Mouse (Mus musculus): Measurements from ENCODE around the gene Dtymk. TPM values are rescaled to one million over a fixed set of nuclear protein-coding genes. Genes with fewer than 3 reads are reported as not detected.

Gene Dtymk
- polyA plus RNA-seq, 1 experiment, result 44.0 TPM

GRCm38 (mm10) chr1:93760076-93760475 lies 41.7 kb downstream of the Dtymk start:
- no peaks in the 10 kb centered on the region for H3K27me3 ChIP-seq (ENCODE audit: control insufficient read depth, insufficient read depth, low read length)
- no peak overlapping the region for H3K4me3 ChIP-seq (ENCODE audit: extremely low read depth, insufficient read depth, insufficient read length)
- H3K27ac ChIP-seq (ENCODE audit: insufficient read depth, low read length), result no peak overlapping the region
- no peak for DNase-seq (ENCODE audit: low read depth in 1 of 2, low spot score in 2 of 2)
- H3K4me1 ChIP-seq (ENCODE audit: control insufficient read depth, insufficient read depth, insufficient read length), result no peaks in the 10 kb centered on the region; the same call in 1 of the 2 replicates
- TF ChIP-seq CTCF (IDR thresholded peaks at IDR 0.05; ENCODE audit: extremely low read depth, insufficient read depth, insufficient read length, insufficient replicate concordance) (no peak), POLR2A (IDR thresholded peaks at IDR 0.05; ENCODE audit: low read depth, low read length) (no peak)
- H3K36me3 ChIP-seq (ENCODE audit: control insufficient read depth, insufficient read depth, low read length), result no peaks in the 10 kb centered on the region
- 94% methylated on average over 1 of the region's 1 CpGs for WGBS

GRCm38 (mm10) chr1:93756154-93756553 lies 45.6 kb downstream of the Dtymk start:
- H3K4me1 ChIP-seq (ENCODE audit: control insufficient read depth, insufficient read depth, insufficient read length), result peaks cover 5% of the 10 kb centered on the region; the same call in 1 of the 2 replicates
- no peak overlapping the region for H3K4me3 ChIP-seq (ENCODE audit: extremely low read depth, insufficient read depth, insufficient read length)
- no peak overlapping the region for H3K27ac ChIP-seq (ENCODE audit: insufficient read depth, low read length)
- no peaks in the 10 kb centered on the region for H3K27me3 ChIP-seq (ENCODE audit: control insufficient read depth, insufficient read depth, low read length)
- H3K36me3 ChIP-seq (ENCODE audit: control insufficient read depth, insufficient read depth, low read length), result no peaks in the 10 kb centered on the region
- DNase-seq (ENCODE audit: low read depth in 1 of 2, low spot score in 2 of 2), result no peak
- no peak for TF ChIP-seq CTCF (IDR thresholded peaks at IDR 0.05; ENCODE audit: extremely low read depth, insufficient read depth, insufficient read length, insufficient replicate concordance)
- no peak for TF ChIP-seq POLR2A (IDR thresholded peaks at IDR 0.05; ENCODE audit: low read depth, low read length)

GRCm38 (mm10) chr1:93755618-93756017 lies 46.1 kb downstream of the Dtymk start:
- DNase-seq (ENCODE audit: low read depth in 1 of 2, low spot score in 2 of 2), result no peak
- H3K27ac ChIP-seq (ENCODE audit: insufficient read depth, low read length), result no peak overlapping the region
- peaks cover 5% of the 10 kb centered on the region; the same call in 1 of the 2 replicates for H3K4me1 ChIP-seq (ENCODE audit: control insufficient read depth, insufficient read depth, insufficient read length)
- peaks cover under 1% of the 10 kb centered on the region; the same call in 1 of the 2 replicates for H3K36me3 ChIP-seq (ENCODE audit: control insufficient read depth, insufficient read depth, low read length)
- no peak overlapping the region for H3K4me3 ChIP-seq (ENCODE audit: extremely low read depth, insufficient read depth, insufficient read length)
- no peaks in the 10 kb centered on the region for H3K27me3 ChIP-seq (ENCODE audit: control insufficient read depth, insufficient read depth, low read length)
- WGBS, result 26% methylated on average over 7 of the region's 7 CpGs
- TF ChIP-seq CTCF (IDR thresholded peaks at IDR 0.05; ENCODE audit: extremely low read depth, insufficient read depth, insufficient read length, insufficient replicate concordance), result no peak
- TF ChIP-seq POLR2A (IDR thresholded peaks at IDR 0.05; ENCODE audit: low read depth, low read length), result no peak

GRCm38 (mm10) chr1:93755291-93755610 lies 46.5 kb downstream of the Dtymk start:
- DNase-seq (ENCODE audit: low read depth in 1 of 2, low spot score in 2 of 2), result no peak
- WGBS, result 2% methylated on average over 13 of the region's 13 CpGs

GRCm38 (mm10) chr1:93754573-93755290 lies 47.0 kb downstream of the Dtymk start, which contains the start of gene Thap4:
Thap4 (minus strand) TSS chr1:93754864.
- no peaks in the 10 kb centered on the region for H3K27me3 ChIP-seq (ENCODE audit: control insufficient read depth, insufficient read depth, low read length)
- H3K4me3 ChIP-seq (ENCODE audit: extremely low read depth, insufficient read depth, insufficient read length), result peak within 1 kb of the TSS; percentile 98
- H3K4me1 ChIP-seq (ENCODE audit: control insufficient read depth, insufficient read depth, insufficient read length), result peaks cover 5% of the 10 kb centered on the region; the same call in 1 of the 2 replicates
- TF ChIP-seq CTCF (IDR thresholded peaks at IDR 0.05; ENCODE audit: extremely low read depth, insufficient read depth, insufficient read length, insufficient replicate concordance) (no peak), POLR2A (IDR thresholded peaks at IDR 0.05; ENCODE audit: low read depth, low read length) (peak; percentile 62)
- 1% methylated on average over 121 of the region's 121 CpGs for WGBS
- peak within 1 kb of the TSS; percentile 83 for H3K27ac ChIP-seq (ENCODE audit: insufficient read depth, low read length)
- H3K36me3 ChIP-seq (ENCODE audit: control insufficient read depth, insufficient read depth, low read length), result peaks cover 9% of the 10 kb centered on the region
- DNase-seq (ENCODE audit: low read depth in 1 of 2, low spot score in 2 of 2), result peak; percentile 45 to 86

More at GRCm38 (mm10) chr1:93755291-93755610, 46.5 kb downstream of the Dtymk start:
- peak overlapping the region; percentile 83 for H3K27ac ChIP-seq (ENCODE audit: insufficient read depth, low read length)
- peaks cover 5% of the 10 kb centered on the region; the same call in 1 of the 2 replicates for H3K4me1 ChIP-seq (ENCODE audit: control insufficient read depth, insufficient read depth, insufficient read length)
- H3K4me3 ChIP-seq (ENCODE audit: extremely low read depth, insufficient read depth, insufficient read length), result peak overlapping the region; percentile 98
- TF ChIP-seq POLR2A (IDR thresholded peaks at IDR 0.05; ENCODE audit: low read depth, low read length), result no peak
- no peak for TF ChIP-seq CTCF (IDR thresholded peaks at IDR 0.05; ENCODE audit: extremely low read depth, insufficient read depth, insufficient read length, insufficient replicate concordance)
- no peaks in the 10 kb centered on the region for H3K27me3 ChIP-seq (ENCODE audit: control insufficient read depth, insufficient read depth, low read length)
- H3K36me3 ChIP-seq (ENCODE audit: control insufficient read depth, insufficient read depth, low read length), result peaks cover 4% of the 10 kb centered on the region

- H3K4me1 ChIP-seq (ENCODE audit: control insufficient read depth, insufficient read depth, insufficient read length), result peaks cover 5% of the 10 kb centered on the region; the same call in 1 of the 2 replicates
- peaks cover 10% of the 10 kb centered on the region for H3K36me3 ChIP-seq (ENCODE audit: control insufficient read depth, insufficient read depth, low read length)
- DNase-seq (ENCODE audit: low read depth in 1 of 2, low spot score in 2 of 2), result no peak
- 0 out of 2 replicates have a peak overlapping the region, but pooled peaks have one; percentile 68 for H3K27ac ChIP-seq (ENCODE audit: insufficient read depth, low read length)
- peak overlapping the region; percentile 98 for H3K4me3 ChIP-seq (ENCODE audit: extremely low read depth, insufficient read depth, insufficient read length)
- under 1% methylated on average over 58 of the region's 59 CpGs for WGBS
- TF ChIP-seq POLR2A (IDR thresholded peaks at IDR 0.05; ENCODE audit: low read depth, low read length) (no peak), CTCF (IDR thresholded peaks at IDR 0.05; ENCODE audit: extremely low read depth, insufficient read depth, insufficient read length, insufficient replicate concordance) (no peak)
- H3K27me3 ChIP-seq (ENCODE audit: control insufficient read depth, insufficient read depth, low read length), result no peaks in the 10 kb centered on the region
Measured at GRCm38 (mm10) chr1:93753911-93754572, 47.7 kb downstream of the Dtymk start.
